Mouse (Mus musculus) spleen, adult 2 months (tissue): Measurements from ENCODE around the gene Itpr1.

Source experiments
- CTCF ChIP-seq: fragments of 200-500 bp; IDR thresholded peaks from 2 replicates; pipeline ENCODE4 v1.5.1; 2011; ENCODE audit warnings: mild to moderate bottlenecking, inconsistent platforms; ENCODE audit not compliant: insufficient read depth, insufficient read length, insufficient replicate concordance; ENCODE audit errors: extremely low read depth
- POLR2A ChIP-seq: fragments of 200-500 bp; IDR thresholded peaks from 2 replicates; pipeline ENCODE4 v1.6.1; 2011; ENCODE audit warnings: low read depth, low read length, inconsistent platforms

GRCm38 (mm10) chr6:108334059-108334458, 121.2 kb downstream of the Itpr1 start:
- TF ChIP-seq CTCF (no peak), POLR2A (no peak)
